Mouse (Mus musculus) heart, adult 2 months (tissue): ENCODE results near the gene Tpsg1.

ENCODE experiments used
- CTCF ChIP-seq: fragments of 200-600 bp; IDR thresholded peaks from 2 replicates; pipeline ENCODE4 v1.8.1; 2022; ENCODE audit warnings: antibody characterized with exemption, mild to moderate bottlenecking, moderate library complexity
- EP300 ChIP-seq: fragments of 200-500 bp; IDR thresholded peaks from 2 replicates; pipeline ENCODE4 v1.6.1; 2011; ENCODE audit warnings: low read depth, low read length, control low read depth; ENCODE audit not compliant: insufficient read depth

- TF ChIP-seq CTCF (no peak), EP300 (no peak)
Observed at GRCm38 (mm10) chr17:25374011-25374410, 4.9 kb downstream of the Tpsg1 start.
